Comparison of ENCODE assay signal across 9 mouse cellular contexts in genomic region chr4:31851006-31851405, GRCm38 (mm10).
A peak's percentile ranks its signal among the peaks of the same experiment; 100 is the strongest.
DNase-seq lines count a peak whose midpoint lies in the region; ATAC-seq and TF ChIP-seq lines count a peak whose summit lies in the region.
"Had no signal": no experiment of that assay in that cellular context is flagged by ENCODE, and none has a peak within 500 bp of the region (broad histone marks: within the 10 kb centered on the region; RNA-seq: fewer than 3 reads in every experiment).

No protein-coding gene starts in this region.

- no peak for ATAC-seq in kidney, postnatal 0 days (replicated peaks; ENCODE audit: low FRiP score, low read depth)
- ATAC-seq in kidney, embryonic 15.5 days (replicated peaks; ENCODE audit: low FRiP score): no peak

- H3K27ac ChIP-seq in kidney, postnatal 0 days: no peak overlapping the region
- no peak overlapping the region for H3K27ac ChIP-seq in kidney, embryonic 15.5 days
- H3K27ac ChIP-seq in limb, embryonic 10.5 days: no peak overlapping the region
- H3K27ac ChIP-seq: embryonic facial prominence, embryonic 13.5 days had no signal

- no peak overlapping the region for H3K9ac ChIP-seq in kidney, postnatal 0 days (ENCODE audit: low read depth, low read length)
- no peak overlapping the region for H3K9ac ChIP-seq in kidney, embryonic 15.5 days
- H3K9ac ChIP-seq: embryonic facial prominence, embryonic 13.5 days had no signal

- peak; percentile 68 for TF ChIP-seq CTCF in kidney, postnatal 0 days (IDR thresholded peaks at IDR 0.05; ENCODE audit: low read depth)

- H3K27me3 ChIP-seq in kidney, postnatal 0 days (ENCODE audit: insufficient read depth, low read length): no peaks in the 10 kb centered on the region
- H3K27me3 ChIP-seq in kidney, embryonic 15.5 days: no peaks in the 10 kb centered on the region
- no peaks in the 10 kb centered on the region for H3K27me3 ChIP-seq in limb, embryonic 10.5 days (ENCODE audit: low read depth, poor library complexity, severe bottlenecking)
- H3K27me3 ChIP-seq: embryonic facial prominence, embryonic 13.5 days had no signal

- DNase-seq in cerebellum, postnatal 10 days: peak; percentile 56 to 63
- DNase-seq in cerebellum, adult 11-12 months: no peak
- no peak for DNase-seq in kidney, postnatal 0 days (ENCODE audit: low spot score)
- peak; percentile 12 for DNase-seq in urinary bladder, postnatal 25 days (ENCODE audit: low spot score)
- no peak for DNase-seq in urinary bladder, adult 2 months (ENCODE audit: low spot score)
- no peak for DNase-seq in limb, embryonic 10.5 days (ENCODE audit: low spot score)
- DNase-seq in spleen, postnatal 36 days (ENCODE audit: low spot score in 2 of 2): no peak

- no peak overlapping the region for H3K4me3 ChIP-seq in kidney, postnatal 0 days (replicated peaks; ENCODE audit: low read depth, low read length)
- no peak overlapping the region for H3K4me3 ChIP-seq in kidney, embryonic 15.5 days (replicated peaks)
- no peak overlapping the region for H3K4me3 ChIP-seq in limb, embryonic 10.5 days
- H3K4me3 ChIP-seq: embryonic facial prominence, embryonic 13.5 days had no signal

- H3K9me3 ChIP-seq in kidney, postnatal 0 days (replicated peaks; ENCODE audit: low read length): no peaks in the 10 kb centered on the region
- no peaks in the 10 kb centered on the region for H3K9me3 ChIP-seq in kidney, embryonic 15.5 days (replicated peaks)
- H3K9me3 ChIP-seq in limb, embryonic 10.5 days (replicated peaks): no peaks in the 10 kb centered on the region; the same call in 1 of the 2 replicates
- H3K9me3 ChIP-seq: embryonic facial prominence, embryonic 13.5 days had no signal

- no peaks in the 10 kb centered on the region for H3K4me1 ChIP-seq in kidney, postnatal 0 days (replicated peaks; ENCODE audit: insufficient read depth, low read length)
- no peaks in the 10 kb centered on the region for H3K4me1 ChIP-seq in kidney, embryonic 15.5 days
- H3K4me1 ChIP-seq in limb, embryonic 10.5 days: no peaks in the 10 kb centered on the region
- H3K4me1 ChIP-seq: embryonic facial prominence, embryonic 13.5 days had no signal

- H3K36me3 ChIP-seq in kidney, postnatal 0 days (ENCODE audit: insufficient read depth, low read length): no peaks in the 10 kb centered on the region
- H3K36me3 ChIP-seq in kidney, embryonic 15.5 days: no peaks in the 10 kb centered on the region
- no peaks in the 10 kb centered on the region for H3K36me3 ChIP-seq in limb, embryonic 10.5 days
- H3K36me3 ChIP-seq: embryonic facial prominence, embryonic 13.5 days had no signal

- WGBS in kidney, postnatal 0 days: 46% methylated on average over 3 of the region's 3 CpGs
- WGBS in kidney, embryonic 15.5 days: 56% methylated on average over 3 of the region's 3 CpGs
- 56% methylated on average over 3 of the region's 3 CpGs for WGBS in limb, embryonic 10.5 days

- no peak overlapping the region for H3K4me2 ChIP-seq in kidney, postnatal 0 days (ENCODE audit: low read length)
- H3K4me2 ChIP-seq in kidney, embryonic 15.5 days: no peak overlapping the region
- H3K4me2 ChIP-seq: embryonic facial prominence, embryonic 13.5 days had no signal

Comparison
In these comparisons a context has a peak if more than half of its experiments do, and no peak if none do; other contexts are left out.
1. DNase-seq: peak in cerebellum, postnatal 10 days (2 of 2) and urinary bladder, postnatal 25 days (single experiment); none in cerebellum, adult 11-12 months (single experiment), kidney, postnatal 0 days (single experiment), urinary bladder, adult 2 months (single experiment), limb, embryonic 10.5 days (single experiment) and spleen, postnatal 36 days (0 of 2).